ENCODE assay signal across 9 mouse cellular contexts in the genomic region with DNA sequence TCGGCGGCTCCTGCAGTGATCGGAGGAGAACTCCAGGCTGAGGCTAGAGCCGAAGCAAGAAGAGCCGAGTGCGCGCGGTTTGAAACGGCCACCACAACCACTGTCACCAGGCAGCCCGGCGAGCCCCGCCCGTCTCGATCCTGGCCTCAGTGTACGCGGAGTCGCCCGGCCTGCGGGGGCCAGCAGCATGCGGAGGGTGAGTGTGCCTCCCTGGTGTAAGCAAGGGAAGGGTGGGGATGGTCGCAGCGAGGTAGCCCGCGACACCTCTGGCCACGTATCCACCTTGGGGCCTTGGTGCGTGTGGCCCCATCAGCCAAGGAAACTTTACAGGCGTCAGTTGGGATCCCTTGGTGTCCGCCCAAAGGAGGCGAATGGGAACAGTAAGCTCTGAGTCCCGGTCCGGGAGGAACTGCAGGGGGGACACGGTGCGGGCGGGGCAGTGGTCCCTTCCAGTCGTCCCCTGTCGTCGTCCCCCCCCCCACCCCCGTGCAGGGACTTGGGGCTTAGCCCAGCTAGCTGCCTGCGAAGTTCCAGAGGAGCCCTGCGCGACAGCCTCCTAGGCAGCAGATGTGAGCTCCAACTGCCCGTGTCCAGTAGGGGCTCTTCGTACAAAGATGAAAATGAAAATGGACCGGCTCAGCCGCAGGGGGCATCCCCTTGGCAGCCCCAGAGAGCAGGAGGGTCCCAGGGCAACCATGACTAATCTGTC. TPM values are rescaled to one million over a fixed set of nuclear protein-coding genes. Genes with fewer than 3 reads are reported as not detected.
DNase-seq lines count a peak whose midpoint lies in the region; ATAC-seq and TF ChIP-seq lines count a peak whose summit lies in the region.
"Had no signal": no experiment of that assay in that cellular context is flagged by ENCODE, and none has a peak within 500 bp of the region (broad histone marks: within the 10 kb centered on the region; RNA-seq: fewer than 3 reads in every experiment).

No protein-coding gene starts in this region.

- peak overlapping the region; percentile 49 for H3K4me3 ChIP-seq in forebrain, embryonic 12.5 days (replicated peaks)
- peak overlapping the region; percentile 51 for H3K4me3 ChIP-seq in hindbrain, embryonic 15.5 days
- H3K4me3 ChIP-seq in liver, embryonic 16.5 days (ENCODE audit: low read depth, low read length), result peak overlapping the region; percentile 47
- peak overlapping the region; percentile 37 for H3K4me3 ChIP-seq in olfactory bulb, adult 2 months (ENCODE audit: insufficient read depth, low read depth, low read length)

- no peak for TF ChIP-seq POLR2A in olfactory bulb, adult 2 months (IDR thresholded peaks at IDR 0.05; ENCODE audit: insufficient read depth, low read depth, low read length)

- H3K27ac ChIP-seq in forebrain, embryonic 12.5 days, result no peak overlapping the region
- 0 out of 2 replicates have a peak overlapping the region, but pooled peaks have one; percentile 18 for H3K27ac ChIP-seq in hindbrain, embryonic 15.5 days (replicated peaks)
- H3K27ac ChIP-seq in liver, embryonic 16.5 days (ENCODE audit: low read length), result no peak overlapping the region
- H3K27ac ChIP-seq in olfactory bulb, adult 2 months (ENCODE audit: insufficient read depth, low read depth, low read length), result no peak overlapping the region

- H3K27me3 ChIP-seq in forebrain, embryonic 12.5 days, result peaks cover 24% of the 10 kb centered on the region
- H3K27me3 ChIP-seq in hindbrain, embryonic 15.5 days, result no peaks in the 10 kb centered on the region
- peaks cover 34% of the 10 kb centered on the region for H3K27me3 ChIP-seq in liver, embryonic 16.5 days (ENCODE audit: control insufficient read depth, insufficient read depth, low read depth, low read length)

- WGBS in forebrain, embryonic 12.5 days, result under 1% methylated on average over 45 of the region's 45 CpGs
- under 1% methylated on average over 45 of the region's 45 CpGs for WGBS in hindbrain, embryonic 15.5 days
- WGBS in liver, embryonic 16.5 days (ENCODE audit: insufficient replicate concordance), result 2% methylated on average over 45 of the region's 45 CpGs
- WGBS in olfactory bulb, adult 2 months, result 2% methylated on average over 45 of the region's 45 CpGs

- peak; percentile 88 for ATAC-seq in forebrain, embryonic 12.5 days (ENCODE audit: low FRiP score)
- peak; percentile 86 for ATAC-seq in hindbrain, embryonic 15.5 days (ENCODE audit: low FRiP score, low read depth)
- ATAC-seq in liver, embryonic 16.5 days (ENCODE audit: low read depth), result no peak

- 0 out of 2 replicates have a peak, but pooled peaks cover 10% of the 10 kb centered on the region for H3K9me3 ChIP-seq in forebrain, embryonic 12.5 days
- no peaks in the 10 kb centered on the region for H3K9me3 ChIP-seq in hindbrain, embryonic 15.5 days
- H3K9me3 ChIP-seq in liver, embryonic 16.5 days (replicated peaks; ENCODE audit: control insufficient read depth, low read length), result no peaks in the 10 kb centered on the region

- peak overlapping the region; percentile 96 for H3K4me2 ChIP-seq in forebrain, embryonic 12.5 days
- H3K4me2 ChIP-seq in hindbrain, embryonic 15.5 days, result peak overlapping the region; percentile 96
- H3K4me2 ChIP-seq in liver, embryonic 16.5 days (ENCODE audit: low read depth, low read length), result peak overlapping the region; percentile 60

- TF ChIP-seq CTCF in olfactory bulb, adult 2 months (IDR thresholded peaks at IDR 0.05; ENCODE audit: insufficient read depth, low read depth, low read length), result no peak

- peak; percentile 7 to 40 for DNase-seq in heart, adult 18-20 months
- no peak for DNase-seq in heart, postnatal 25 days (ENCODE audit: low spot score)
- peak; percentile 42 for DNase-seq in adrenal gland, postnatal 10 days
- DNase-seq in ovary, postnatal 14 days (ENCODE audit: low spot score), result no peak

- intact Hi-C loops in heart, postnatal 25 days (cut with DNase I), result no loop called here

- peak overlapping the region; percentile 61 for H3K9ac ChIP-seq in forebrain, embryonic 12.5 days
- H3K9ac ChIP-seq in hindbrain, embryonic 15.5 days, result peak overlapping the region; percentile 50
- H3K9ac ChIP-seq in liver, embryonic 16.5 days (ENCODE audit: low read depth, low read length), result no peak overlapping the region

- H3K36me3 ChIP-seq in forebrain, embryonic 12.5 days (replicated peaks), result no peaks in the 10 kb centered on the region
- no peaks in the 10 kb centered on the region for H3K36me3 ChIP-seq in hindbrain, embryonic 15.5 days
- no peaks in the 10 kb centered on the region for H3K36me3 ChIP-seq in liver, embryonic 16.5 days (ENCODE audit: control insufficient read depth, insufficient read depth)

- H3K4me1 ChIP-seq in forebrain, embryonic 12.5 days, result peaks cover 21% of the 10 kb centered on the region
- peaks cover 15% of the 10 kb centered on the region for H3K4me1 ChIP-seq in hindbrain, embryonic 15.5 days (replicated peaks)
- peaks cover 2% of the 10 kb centered on the region for H3K4me1 ChIP-seq in liver, embryonic 16.5 days (ENCODE audit: control insufficient read depth, low read depth, low read length)
- H3K4me1 ChIP-seq in olfactory bulb, adult 2 months (ENCODE audit: control insufficient read depth, insufficient read depth, low read length), result peaks cover 12% of the 10 kb centered on the region

RNA-seq across cellular contexts. Expression of a gene that starts 0.4 kb away (rescaled TPM):
- 10 to 100 TPM; 25.7 to 31.5 TPM for total RNA-seq in heart, adult 18-20 months (2021)
- 10 to 100 TPM; 24.6 to 34.6 TPM for total RNA-seq in heart, postnatal 25 days (2021)
- total RNA-seq in adrenal gland, postnatal 10 days (2021), result 10 to 100 TPM; 33.7 to 34.4 TPM
- polyA plus RNA-seq in forebrain, embryonic 12.5 days (2016; fragmentation: Nextera tagmentation; extraction: Ambion mirVana), result 5.2 and 5.3 TPM in 2 replicates
- 13.6 and 16.9 TPM in 2 replicates for polyA plus RNA-seq in hindbrain, embryonic 15.5 days (2015; fragmentation: Nextera tagmentation; extraction: Ambion mirVana)
- polyA plus RNA-seq in liver, embryonic 16.5 days (2015; fragmentation: Nextera tagmentation; extraction: Ambion mirVana), result 5.2 and 6.7 TPM in 2 replicates
- not detected in 2 replicates for polyA plus RNA-seq in olfactory bulb, adult 2 months (2012; ENCODE audit: insufficient read depth, insufficient read length, low replicate concordance, missing spikeins)

RNA-seq across cellular contexts. Expression of a gene that starts 13.7 kb away (rescaled TPM):
- not detected for total RNA-seq in heart, adult 18-20 months (2021)
- total RNA-seq in heart, postnatal 25 days (2021), result not detected
- total RNA-seq in adrenal gland, postnatal 10 days (2021), result not detected
- not detected in 2 replicates for polyA plus RNA-seq in forebrain, embryonic 12.5 days (2016; fragmentation: Nextera tagmentation; extraction: Ambion mirVana)
- 0.74 and 0.93 TPM in 2 replicates for polyA plus RNA-seq in hindbrain, embryonic 15.5 days (2015; fragmentation: Nextera tagmentation; extraction: Ambion mirVana)
- polyA plus RNA-seq in liver, embryonic 16.5 days (2015; fragmentation: Nextera tagmentation; extraction: Ambion mirVana), result not detected in 2 replicates
- polyA plus RNA-seq in olfactory bulb, adult 2 months (2012; ENCODE audit: insufficient read depth, insufficient read length, low replicate concordance, missing spikeins), result not detected in 2 replicates
- total RNA-seq: left cerebral cortex, postnatal 36 days had no signal

Comparison
In these comparisons a context has a peak if more than half of its experiments do, and no peak if none do; other contexts are left out.
1. DNase-seq: peak in heart, adult 18-20 months (2 of 2) and adrenal gland, postnatal 10 days (single experiment); none in heart, postnatal 25 days (single experiment) and ovary, postnatal 14 days (single experiment).
2. Peak in every context shown above with its lines, with median percentiles within 50 percentile points of each other: H3K4me2 ChIP-seq and H3K4me3 ChIP-seq.